Mouse (Mus musculus): ENCODE data around the gene Otop1. TPM values are rescaled to one million over a fixed set of nuclear protein-coding genes. Genes with fewer than 3 reads are reported as not detected.

Otop1 gene
- polyA plus RNA-seq, 1 experiment, result 159 TPM

- H3K4me3 ChIP-seq (ENCODE audit: insufficient read depth, low read depth, low read length), result peak overlapping the region; percentile 64
- H3K4me1 ChIP-seq (ENCODE audit: control insufficient read depth, insufficient read depth, insufficient read length, low read length), result peaks cover 10% of the 10 kb centered on the region
- H3K27ac ChIP-seq (replicated peaks; ENCODE audit: low read depth, low read length), result peak overlapping the region; percentile 97
These were observed 679 bp downstream of the Otop1 start for GRCm38 (mm10) chr5:38276451-38276850.

DNA sequence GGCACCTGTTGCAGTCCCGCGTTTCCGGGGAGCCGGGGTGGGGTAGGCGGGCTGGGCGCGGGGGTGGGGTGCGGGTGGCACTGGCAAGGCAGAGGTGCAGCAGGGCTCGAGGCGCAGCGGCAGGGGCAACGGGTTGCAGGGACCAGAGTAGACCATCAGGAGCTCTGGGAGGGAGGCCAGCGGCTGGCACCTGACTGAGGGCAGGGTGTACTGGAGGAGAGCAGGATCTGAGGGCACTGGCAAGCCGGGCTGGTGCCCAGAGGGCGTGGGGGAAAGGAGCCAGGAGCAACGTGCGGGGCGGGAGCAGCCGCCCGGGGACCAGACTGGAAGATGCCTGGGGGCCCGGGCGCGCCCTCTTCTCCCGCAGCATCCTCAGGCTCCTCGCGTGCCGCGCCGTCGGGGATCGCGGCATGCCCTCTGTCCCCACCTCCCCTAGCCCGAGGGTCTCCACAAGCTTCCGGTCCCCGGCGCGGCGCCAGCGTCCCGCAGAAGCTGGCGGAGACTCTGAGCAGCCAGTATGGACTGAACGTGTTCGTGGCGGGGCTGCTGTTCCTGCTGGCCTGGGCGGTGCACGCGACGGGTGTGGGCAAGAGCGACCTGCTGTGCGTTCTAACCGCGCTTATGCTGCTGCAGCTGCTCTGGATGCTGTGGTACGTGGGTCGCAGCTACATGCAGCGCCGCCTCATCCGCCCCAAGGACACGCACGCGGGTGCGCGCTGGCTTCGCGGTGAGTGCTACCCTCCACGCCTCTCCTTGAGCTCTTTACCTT is 1.5 kb downstream of the Otop1 start:
- peak overlapping the region; percentile 64 for H3K4me3 ChIP-seq (ENCODE audit: insufficient read depth, low read depth, low read length)
- peak overlapping the region; percentile 97 for H3K27ac ChIP-seq (replicated peaks; ENCODE audit: low read depth, low read length)
- H3K4me1 ChIP-seq (ENCODE audit: control insufficient read depth, insufficient read depth, insufficient read length, low read length), result peaks cover 10% of the 10 kb centered on the region

DNA sequence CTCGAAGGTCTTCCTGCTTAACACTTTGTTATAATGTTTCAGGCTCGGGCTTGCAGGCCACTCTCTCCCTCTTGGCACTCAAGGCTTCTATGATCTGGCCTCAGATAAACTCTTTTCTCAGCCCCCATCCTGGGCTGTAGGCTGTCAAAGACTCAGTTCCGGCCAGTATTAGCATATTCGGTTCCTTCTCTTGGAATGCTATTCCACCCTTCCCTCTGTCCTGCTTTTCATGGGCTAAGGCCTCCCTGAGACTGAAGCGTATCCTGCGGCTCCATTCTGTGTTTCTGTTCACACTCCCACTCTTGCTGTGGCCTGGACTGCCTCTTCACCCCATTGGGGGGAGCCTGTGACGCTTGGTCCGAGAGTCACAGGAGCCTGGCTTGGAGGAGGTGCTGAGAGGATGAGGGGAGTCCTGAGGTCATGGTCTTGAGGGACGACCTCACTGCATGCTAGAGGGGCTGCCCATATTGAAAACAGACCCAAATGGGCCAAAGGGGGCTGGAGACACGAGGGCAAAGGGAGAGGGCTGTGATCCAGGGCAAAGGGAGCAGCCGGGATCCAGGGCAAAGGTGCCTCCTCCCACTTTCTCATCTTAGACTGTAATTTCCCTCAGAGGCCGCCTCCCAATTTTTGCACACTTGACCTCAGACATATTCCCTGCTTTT is 2.3 kb downstream of the Otop1 start:
- H3K4me1 ChIP-seq (ENCODE audit: control insufficient read depth, insufficient read depth, insufficient read length, low read length), result peaks cover 10% of the 10 kb centered on the region
- peak overlapping the region; percentile 97 for H3K27ac ChIP-seq (replicated peaks; ENCODE audit: low read depth, low read length)
- H3K4me3 ChIP-seq (ENCODE audit: insufficient read depth, low read depth, low read length), result peak overlapping the region; percentile 64

DNA sequence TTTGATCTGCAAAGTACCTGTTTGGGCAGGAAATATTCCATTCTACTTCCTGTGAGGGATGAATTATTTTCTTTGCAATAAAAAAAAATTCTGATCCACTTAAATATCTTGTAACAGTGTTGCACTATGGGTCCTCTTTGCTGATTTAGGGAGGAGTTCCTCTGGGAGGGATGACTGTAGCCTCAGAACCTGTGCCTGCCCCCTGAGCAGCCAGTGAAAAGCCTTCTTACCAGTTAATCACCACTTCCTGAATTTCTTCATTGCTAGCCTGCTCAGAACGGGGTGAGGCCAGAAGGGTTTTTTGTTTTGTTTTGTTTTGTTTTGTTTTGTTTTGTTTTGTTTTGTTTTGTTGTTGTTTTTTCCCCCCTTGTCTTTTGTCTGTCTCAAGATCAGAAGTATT is 4.3 kb downstream of the Otop1 start:
- H3K27ac ChIP-seq (replicated peaks; ENCODE audit: low read depth, low read length), result peak overlapping the region; percentile 95
- peak overlapping the region; percentile 41 for H3K4me3 ChIP-seq (ENCODE audit: insufficient read depth, low read depth, low read length)
- peaks cover 10% of the 10 kb centered on the region for H3K4me1 ChIP-seq (ENCODE audit: control insufficient read depth, insufficient read depth, insufficient read length, low read length)

DNA sequence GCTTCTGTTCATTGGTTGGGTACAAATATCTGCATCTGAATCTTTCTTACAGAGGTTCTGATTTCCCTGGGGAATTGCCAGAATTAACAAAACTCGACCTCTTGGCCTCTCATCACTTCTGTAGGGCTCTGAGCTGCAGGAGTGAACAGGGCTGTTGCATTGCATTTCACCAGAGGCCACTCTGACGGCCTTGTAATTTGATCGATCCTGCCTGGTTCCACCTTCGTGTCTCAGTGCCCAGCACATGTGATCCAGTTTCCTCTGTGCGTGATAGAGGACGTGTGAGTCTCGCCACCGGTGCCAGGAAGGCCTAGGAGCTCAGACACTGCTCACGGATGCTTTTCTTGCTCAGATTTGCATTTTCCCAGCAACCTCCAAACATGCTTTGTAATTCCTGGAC is 10.0 kb downstream of the Otop1 start:
- Histone ChIP-seq H3K4me3 (ENCODE audit: insufficient read depth, low read depth, low read length) (no peak overlapping the region), H3K4me1 (ENCODE audit: control insufficient read depth, insufficient read depth, insufficient read length, low read length) (no peaks in the 10 kb centered on the region), H3K27ac (replicated peaks; ENCODE audit: low read depth, low read length) (0 out of 2 replicates have a peak overlapping the region, but pooled peaks have one; percentile 8)

GRCm38 (mm10) chr5:38288476-38288875 is 12.7 kb downstream of the Otop1 start:
- no peak overlapping the region for H3K27ac ChIP-seq (replicated peaks; ENCODE audit: low read depth, low read length)
- H3K4me1 ChIP-seq (ENCODE audit: control insufficient read depth, insufficient read depth, insufficient read length, low read length), result peaks cover 2% of the 10 kb centered on the region; the same call in 1 of the 2 replicates
- no peak overlapping the region for H3K4me3 ChIP-seq (ENCODE audit: insufficient read depth, low read depth, low read length)

DNA sequence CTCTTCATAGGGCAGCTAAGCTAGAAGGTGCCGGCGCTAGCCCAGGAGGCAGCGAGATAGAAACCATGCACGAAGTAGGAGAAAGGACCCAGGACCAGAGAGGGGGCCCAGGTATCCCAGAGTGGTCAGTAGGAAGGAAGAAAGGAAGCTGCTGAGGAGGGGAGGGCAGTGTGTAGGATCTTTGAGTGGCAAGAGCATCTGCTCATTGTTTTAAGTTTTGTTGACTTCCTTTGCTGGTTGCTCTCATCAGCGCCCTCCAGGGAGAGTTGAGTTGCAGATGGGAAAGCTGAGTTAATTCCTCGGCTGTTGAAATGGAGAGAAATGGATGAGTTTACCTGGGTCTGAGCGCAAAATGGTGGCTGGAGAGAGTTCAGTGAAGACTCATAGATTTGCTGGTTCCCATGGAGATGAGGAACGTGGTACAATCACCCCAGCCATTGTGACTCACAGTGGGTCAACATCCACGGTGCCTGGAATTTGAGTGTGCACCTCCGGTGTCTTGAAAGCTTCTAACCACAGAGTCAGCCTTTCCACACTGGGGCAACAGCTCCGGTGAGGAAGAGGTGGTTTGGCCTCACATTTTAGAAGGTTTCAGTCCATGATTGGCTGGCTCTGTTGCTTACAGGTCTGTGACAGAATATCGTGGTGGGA is 26.1 kb downstream of the Otop1 start:
- Histone ChIP-seq H3K4me1 (ENCODE audit: control insufficient read depth, insufficient read depth, insufficient read length, low read length) (peaks cover 7% of the 10 kb centered on the region; the same call in 1 of the 2 replicates), H3K4me3 (ENCODE audit: insufficient read depth, low read depth, low read length) (no peak overlapping the region)

GRCm38 (mm10) chr5:38302651-38303050 is 26.9 kb downstream of the Otop1 start:
- Histone ChIP-seq H3K4me1 (ENCODE audit: control insufficient read depth, insufficient read depth, insufficient read length, low read length) (peaks cover 7% of the 10 kb centered on the region; the same call in 1 of the 2 replicates), H3K4me3 (ENCODE audit: insufficient read depth, low read depth, low read length) (no peak overlapping the region), H3K27ac (replicated peaks; ENCODE audit: low read depth, low read length) (0 out of 2 replicates have a peak overlapping the region, but pooled peaks have one; percentile 36)

More for the DNA sequence above, 26.1 kb downstream of the Otop1 start:
- peak overlapping the region; percentile 36 for H3K27ac ChIP-seq (replicated peaks; ENCODE audit: low read depth, low read length)

GRCm38 (mm10) chr5:38305241-38305640 is 29.5 kb downstream of the Otop1 start:
- peak overlapping the region; percentile 98 for H3K27ac ChIP-seq (replicated peaks; ENCODE audit: low read depth, low read length)
- H3K4me3 ChIP-seq (ENCODE audit: insufficient read depth, low read depth, low read length), result no peak overlapping the region
- H3K4me1 ChIP-seq (ENCODE audit: control insufficient read depth, insufficient read depth, insufficient read length, low read length), result peaks cover 7% of the 10 kb centered on the region; the same call in 1 of the 2 replicates

GRCm38 (mm10) chr5:38307255-38308101 is 31.7 kb downstream of the Otop1 start:
- peak overlapping the region; percentile 15; the same call in 1 of the 2 replicates for H3K27ac ChIP-seq (replicated peaks; ENCODE audit: low read depth, low read length)
- peak overlapping the region; percentile 48 for H3K4me3 ChIP-seq (ENCODE audit: insufficient read depth, low read depth, low read length)
- peaks cover 4% of the 10 kb centered on the region; the same call in 1 of the 2 replicates for H3K4me1 ChIP-seq (ENCODE audit: control insufficient read depth, insufficient read depth, insufficient read length, low read length)

- Histone ChIP-seq H3K4me1 (ENCODE audit: control insufficient read depth, insufficient read depth, insufficient read length, low read length) (peaks cover 4% of the 10 kb centered on the region; the same call in 1 of the 2 replicates), H3K27ac (replicated peaks; ENCODE audit: low read depth, low read length) (no peak overlapping the region), H3K4me3 (ENCODE audit: insufficient read depth, low read depth, low read length) (no peak overlapping the region)
These were observed 33.1 kb downstream of the Otop1 start for GRCm38 (mm10) chr5:38308873-38309272.

DNA sequence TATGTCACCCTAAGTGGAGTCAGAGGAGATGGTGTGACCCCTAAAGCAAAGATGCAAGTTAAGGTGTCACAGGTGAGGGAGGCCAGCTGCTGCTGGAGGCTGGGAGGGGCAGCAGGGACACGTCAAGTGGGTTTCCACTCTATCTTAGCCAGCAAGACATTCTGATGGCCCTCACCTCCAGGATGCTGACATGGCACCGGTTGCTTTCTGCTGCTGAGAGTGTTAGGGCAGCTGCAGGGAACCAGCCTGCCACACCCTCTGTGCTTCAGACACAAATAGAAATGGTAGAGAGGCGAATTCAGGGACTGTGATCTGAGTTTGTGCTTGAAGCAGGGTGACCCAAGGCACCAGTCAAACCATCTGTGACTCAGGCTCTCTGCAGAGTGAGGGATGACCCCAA is 34.0 kb downstream of the Otop1 start:
- H3K4me3 ChIP-seq (ENCODE audit: insufficient read depth, low read depth, low read length), result no peak overlapping the region
- H3K4me1 ChIP-seq (ENCODE audit: control insufficient read depth, insufficient read depth, insufficient read length, low read length), result peaks cover 4% of the 10 kb centered on the region; the same call in 1 of the 2 replicates
- H3K27ac ChIP-seq (replicated peaks; ENCODE audit: low read depth, low read length), result no peak overlapping the region

DNA sequence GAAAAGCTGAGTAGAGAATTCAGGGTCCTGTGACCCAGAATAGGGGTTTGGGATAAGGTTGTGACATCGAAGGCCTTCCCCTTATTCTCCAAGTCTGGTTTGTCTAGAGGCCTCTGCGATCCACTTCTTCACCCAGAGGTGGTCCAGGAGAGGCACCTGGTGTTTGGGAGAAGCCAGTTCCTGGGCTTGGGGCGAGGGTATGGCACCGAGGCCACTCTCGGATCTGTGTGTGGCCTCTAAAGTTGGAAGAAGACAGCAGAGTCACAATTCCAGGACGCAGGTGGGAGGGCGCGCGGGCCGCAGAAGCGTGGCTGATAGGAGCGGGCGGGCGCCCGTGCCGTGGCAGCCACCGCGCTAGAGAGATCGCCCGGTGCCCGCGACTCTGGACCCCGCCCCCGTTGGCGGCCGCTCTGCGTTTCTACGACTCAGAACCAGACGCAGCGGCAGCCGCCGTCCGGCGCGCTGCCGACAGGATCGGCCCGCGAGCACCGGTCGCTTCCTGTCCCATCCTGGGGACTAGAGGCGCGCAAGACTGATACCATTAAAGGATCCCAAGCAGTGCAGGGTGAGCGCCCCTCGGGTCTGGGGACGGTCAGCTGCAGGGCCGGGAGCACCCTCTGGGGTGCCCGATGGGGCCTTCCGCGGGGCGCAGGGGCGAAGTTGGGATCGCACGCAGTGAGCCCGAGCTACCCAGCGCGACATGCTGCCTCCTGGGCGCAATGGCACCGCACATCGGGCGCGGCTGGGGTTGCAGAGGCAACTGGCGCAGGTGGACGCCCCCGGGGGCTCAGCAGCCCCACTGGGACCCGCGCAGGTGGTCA is 43.4 kb downstream of the Otop1 start, which contains the start of gene Drd5:
TSS of gene Drd5 (plus strand) at position 402 of the 821 bp plus-strand sequence.
- Histone ChIP-seq H3K4me3 (ENCODE audit: insufficient read depth, low read depth, low read length) (no peak within 1 kb of the TSS; the same call in 1 of the 2 replicates), H3K27ac (replicated peaks; ENCODE audit: low read depth, low read length) (no peak within 1 kb of the TSS), H3K4me1 (ENCODE audit: control insufficient read depth, insufficient read depth, insufficient read length, low read length) (no peaks in the 10 kb centered on the region)

DNA sequence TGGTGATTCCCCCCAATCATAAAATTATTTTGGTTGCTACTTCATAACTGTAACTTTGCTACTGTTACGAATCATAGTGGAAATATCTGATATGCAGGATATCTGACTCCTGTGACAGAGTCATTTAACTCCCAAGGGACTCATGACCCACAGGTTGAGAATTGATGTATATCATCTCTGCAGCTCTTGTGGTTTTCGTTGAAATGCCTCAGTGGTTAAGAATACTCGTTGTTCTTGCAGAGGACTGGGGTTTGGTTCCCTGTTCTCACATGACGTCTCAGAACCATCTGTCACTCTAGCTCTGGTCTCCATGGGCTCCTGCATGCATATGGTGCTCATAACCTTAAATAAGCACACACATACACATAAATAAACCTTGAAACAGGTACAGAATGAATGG is 57.6 kb downstream of the Otop1 start:
- no peak overlapping the region for H3K4me3 ChIP-seq (ENCODE audit: insufficient read depth, low read depth, low read length)
- H3K4me1 ChIP-seq (ENCODE audit: control insufficient read depth, insufficient read depth, insufficient read length, low read length), result no peaks in the 10 kb centered on the region

More for the DNA sequence above, 57.6 kb downstream of the Otop1 start:
- H3K27ac ChIP-seq (replicated peaks; ENCODE audit: low read depth, low read length), result no peak overlapping the region

All from brown adipose tissue, adult 24 weeks (tissue).